Mouse (Mus musculus) embryonic fibroblast, embryonic 13.5 days (primary cell): ENCODE data around the gene Rasa1.

Experiments used
- CTCF ChIP-seq: IDR thresholded peaks from 2 replicates; pipeline ENCODE4 v1.5.1; 2011; ENCODE audit warnings: mild to moderate bottlenecking, control low read depth, low read length, moderate library complexity, borderline replicate concordance; ENCODE audit not compliant: insufficient read depth
- POLR2A ChIP-seq: IDR thresholded peaks from 2 replicates; pipeline ENCODE4 v1.6.1; 2011; ENCODE audit warnings: low read depth, mild to moderate bottlenecking, control low read depth, low read length, moderate library complexity

- TF ChIP-seq CTCF (no peak), POLR2A (no peak)
These were observed 99.2 kb downstream of the Rasa1 start for GRCm38 (mm10) chr13:85189644-85190121.
